Mouse (Mus musculus): Measurements from ENCODE around the gene Tradd. TPM values are rescaled to one million over a fixed set of nuclear protein-coding genes. Genes with fewer than 3 reads are reported as not detected.
"Not testable (repeated sequence)": the region's sequence is repeated elsewhere in the genome, so short reads cannot be mapped to it uniquely, and the experiment has no call there.

Gene Tradd
- polyA plus RNA-seq, 1 experiment from 2014 or later, result 16.7 TPM

DNA sequence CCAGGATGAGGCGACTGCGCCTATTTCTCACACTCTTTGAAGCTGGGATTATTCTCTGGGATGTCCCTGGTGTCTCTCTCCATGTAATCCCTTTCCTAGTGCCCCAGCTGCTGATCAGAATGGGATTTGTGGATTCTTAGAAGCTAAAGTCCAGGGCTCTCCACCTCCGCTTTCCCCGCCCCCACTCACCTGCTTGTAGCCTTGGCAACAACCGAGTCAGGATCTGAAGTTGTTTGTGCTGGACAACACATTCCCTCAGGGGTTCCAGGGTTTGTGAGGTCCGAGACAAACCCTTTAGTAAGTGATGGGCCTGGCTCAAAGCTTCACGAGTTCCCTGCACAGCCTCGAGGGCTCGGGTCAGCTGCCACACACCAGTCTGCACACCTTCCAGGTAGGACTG lies 30.4 kb upstream of the Tradd start:
- Histone ChIP-seq H3K27me3 (peaks cover 14% of the 10 kb centered on the region), H3K9me3 (replicated peaks) (no peaks in the 10 kb centered on the region), H3K4me2 (peak overlapping the region; percentile 95), H3K9ac (no peak overlapping the region), H3K4me1 (replicated peaks) (peaks cover 44% of the 10 kb centered on the region), H3K27ac (no peak overlapping the region), H3K36me3 (peaks cover 12% of the 10 kb centered on the region), H3K4me3 (replicated peaks) (peak overlapping the region; percentile 33; the same call in 1 of the 2 replicates)
- no peak for ATAC-seq (ENCODE audit: low read depth)
- DNase-seq, result no peak
- WGBS (ENCODE audit: insufficient replicate concordance), result 71% methylated on average over 9 of the region's 9 CpGs

DNA sequence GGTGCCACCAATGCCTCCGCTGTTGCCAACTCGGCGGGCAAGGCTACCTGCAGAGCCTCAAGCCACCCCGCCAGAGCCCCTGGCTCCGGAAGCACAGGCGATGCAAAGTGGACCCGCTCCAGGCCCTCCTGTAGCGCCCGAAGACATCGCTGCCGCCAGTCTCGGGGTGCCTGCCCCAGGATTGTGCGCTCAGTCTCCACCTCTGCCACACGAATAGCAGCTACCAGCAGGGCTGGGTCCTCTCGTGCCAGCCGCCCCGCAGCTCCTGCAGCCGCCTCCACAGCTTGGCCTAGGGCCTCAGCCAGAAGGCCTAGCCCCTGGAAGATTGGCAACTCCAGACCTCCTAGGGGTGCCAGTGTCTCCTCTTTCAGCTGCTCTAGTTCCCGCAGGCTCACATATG lies 29.0 kb upstream of the Tradd start:
- no peak for ATAC-seq (ENCODE audit: low read depth)
- no peak overlapping the region for H3K4me2 ChIP-seq
- peaks cover 20% of the 10 kb centered on the region for H3K27me3 ChIP-seq
- 78% methylated on average over 19 of the region's 19 CpGs for WGBS (ENCODE audit: insufficient replicate concordance)
- peaks cover under 1% of the 10 kb centered on the region for H3K36me3 ChIP-seq
- H3K27ac ChIP-seq, result no peak overlapping the region
- H3K4me3 ChIP-seq (replicated peaks), result no peak overlapping the region
- H3K4me1 ChIP-seq (replicated peaks), result peaks cover 46% of the 10 kb centered on the region
- H3K9me3 ChIP-seq (replicated peaks), result no peaks in the 10 kb centered on the region
- DNase-seq, result no peak
- no peak overlapping the region for H3K9ac ChIP-seq

DNA sequence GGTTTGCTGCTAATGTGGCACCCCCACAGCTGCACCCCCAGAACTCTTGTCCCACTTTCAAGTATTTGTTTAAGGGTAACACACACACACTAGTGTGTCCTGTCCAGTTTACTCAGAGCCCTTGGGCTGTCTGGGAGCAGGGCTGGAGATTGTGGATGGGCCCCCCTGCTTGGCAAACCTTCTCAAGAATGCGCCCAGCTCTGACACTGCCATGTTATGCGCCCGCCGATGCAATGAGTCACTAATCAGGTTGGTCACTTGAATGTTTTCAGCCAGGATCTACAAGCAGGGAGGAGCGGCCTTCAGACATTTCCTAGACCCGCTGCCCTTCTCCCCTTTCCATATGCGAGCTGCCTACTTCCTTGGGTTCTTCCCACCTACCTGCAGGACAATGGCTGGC lies 28.1 kb upstream of the Tradd start:
- no peak overlapping the region for H3K4me2 ChIP-seq
- H3K27me3 ChIP-seq, result peaks cover 23% of the 10 kb centered on the region
- peaks cover 47% of the 10 kb centered on the region for H3K4me1 ChIP-seq (replicated peaks)
- no peak overlapping the region for H3K9ac ChIP-seq
- no peaks in the 10 kb centered on the region for H3K9me3 ChIP-seq (replicated peaks)
- H3K36me3 ChIP-seq, result no peaks in the 10 kb centered on the region
- whole genome bisulfite sequencing (ENCODE audit: insufficient replicate concordance), result 74% methylated on average over 7 of the region's 7 CpGs
- H3K27ac ChIP-seq, result no peak overlapping the region
- DNase-seq (no peak), ATAC-seq (ENCODE audit: low read depth) (no peak)
- H3K4me3 ChIP-seq (replicated peaks), result no peak overlapping the region

DNA sequence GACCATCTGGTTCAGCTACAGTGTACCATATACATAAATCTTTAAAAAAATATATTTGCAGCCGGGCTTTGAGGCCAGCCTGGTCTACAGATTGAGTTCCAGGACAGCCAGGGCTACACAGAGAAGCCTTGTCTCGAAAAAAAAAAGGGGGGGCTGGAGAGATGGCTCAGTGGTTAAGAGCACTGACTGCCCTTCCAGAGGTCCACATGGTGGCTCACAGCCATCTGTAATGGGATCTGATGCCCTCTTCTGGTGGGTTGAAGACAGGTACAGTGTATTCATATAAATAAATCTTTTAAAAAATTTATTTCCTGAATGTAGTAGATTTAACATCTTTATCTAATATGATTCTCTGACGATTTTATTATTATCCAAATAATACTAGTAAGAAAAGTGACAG lies 27.4 kb upstream of the Tradd start:
- not testable (repeated sequence) for H3K27ac ChIP-seq; H3K36me3 ChIP-seq; ATAC-seq (ENCODE audit: low read depth); H3K9me3 ChIP-seq (replicated peaks); DNase-seq; H3K4me2 ChIP-seq; H3K4me3 ChIP-seq (replicated peaks); H3K9ac ChIP-seq
- 38% methylated on average over 3 of the region's 3 CpGs for WGBS (ENCODE audit: insufficient replicate concordance)
- Histone ChIP-seq H3K27me3 (peaks cover 23% of the 10 kb centered on the region), H3K4me1 (replicated peaks) (peaks cover 43% of the 10 kb centered on the region)

DNA sequence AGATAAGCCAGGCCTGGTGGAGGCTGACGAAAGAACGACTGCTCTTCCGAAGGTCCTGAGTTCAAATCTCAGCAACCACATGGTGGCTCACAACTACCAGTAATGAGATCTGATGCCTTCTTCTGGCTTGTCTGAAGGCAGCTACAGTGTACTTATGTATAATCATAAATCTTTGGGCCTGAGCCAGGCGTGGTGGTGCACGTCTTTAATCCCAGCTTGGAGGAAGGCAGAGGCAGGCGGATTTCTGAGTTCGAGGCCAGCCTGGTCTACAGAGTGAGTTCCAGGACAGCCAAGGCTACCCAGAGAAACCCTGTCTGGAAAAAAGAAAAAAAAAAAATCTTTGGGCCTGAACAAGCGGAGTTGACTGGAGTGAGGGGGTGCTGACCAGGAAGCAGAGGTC lies 27.0 kb upstream of the Tradd start:
- not testable (repeated sequence) for H3K4me2 ChIP-seq; H3K4me3 ChIP-seq (replicated peaks); ATAC-seq (ENCODE audit: low read depth); H3K27ac ChIP-seq; DNase-seq; H3K36me3 ChIP-seq; H3K9ac ChIP-seq; H3K9me3 ChIP-seq (replicated peaks)
- H3K27me3 ChIP-seq, result peaks cover 28% of the 10 kb centered on the region
- peaks cover 38% of the 10 kb centered on the region for H3K4me1 ChIP-seq (replicated peaks)
- WGBS (ENCODE audit: insufficient replicate concordance), result 73% methylated on average over 8 of the region's 8 CpGs

DNA sequence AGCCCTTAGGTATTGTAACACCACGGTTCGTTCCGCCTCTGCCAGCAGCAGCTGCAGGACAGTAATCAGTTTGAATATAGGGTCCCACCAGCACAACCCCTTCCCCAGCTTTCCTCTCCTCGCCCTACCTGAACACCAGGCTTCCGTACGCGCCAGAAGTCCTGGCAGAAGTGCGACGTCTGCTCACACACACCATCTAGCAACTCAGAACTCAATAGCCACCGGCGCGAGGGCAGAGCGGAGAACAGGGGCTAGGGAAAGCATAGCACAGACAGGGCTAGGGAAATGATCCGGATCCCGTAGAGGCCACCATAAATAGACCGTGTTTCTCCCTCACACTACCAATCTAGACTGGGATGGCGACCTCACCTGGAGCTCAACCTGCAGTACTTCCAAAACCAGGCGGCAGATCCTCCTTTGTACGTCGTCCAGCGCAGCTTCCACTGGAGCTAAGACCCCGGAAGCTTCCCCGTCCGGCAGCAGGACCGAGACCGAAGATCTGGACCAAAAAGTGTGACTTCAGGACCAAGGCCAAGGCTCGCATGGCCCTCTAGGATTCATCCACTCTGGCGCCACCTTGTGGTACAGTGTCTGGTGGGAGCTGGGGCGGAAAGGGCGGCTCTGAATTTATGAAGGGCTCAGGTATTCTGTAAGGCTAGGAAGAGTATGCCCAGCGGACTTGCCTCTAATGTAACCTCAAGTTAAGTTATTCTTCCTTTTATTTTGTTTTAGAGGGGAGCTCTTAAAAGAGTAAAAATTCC lies 26.3 kb upstream of the Tradd start:
- Histone ChIP-seq H3K4me3 (replicated peaks) (peak overlapping the region; percentile 61; the same call in 1 of the 2 replicates), H3K9ac (no peak overlapping the region), H3K4me1 (replicated peaks) (peaks cover 32% of the 10 kb centered on the region), H3K27ac (no peak overlapping the region), H3K9me3 (replicated peaks) (no peaks in the 10 kb centered on the region), H3K27me3 (peaks cover 32% of the 10 kb centered on the region), H3K36me3 (no peaks in the 10 kb centered on the region), H3K4me2 (peak overlapping the region; percentile 87)
- ATAC-seq (ENCODE audit: low read depth), result no peak
- WGBS (ENCODE audit: insufficient replicate concordance), result 17% methylated on average over 31 of the region's 31 CpGs
- DNase-seq, result peak; percentile 81

DNA sequence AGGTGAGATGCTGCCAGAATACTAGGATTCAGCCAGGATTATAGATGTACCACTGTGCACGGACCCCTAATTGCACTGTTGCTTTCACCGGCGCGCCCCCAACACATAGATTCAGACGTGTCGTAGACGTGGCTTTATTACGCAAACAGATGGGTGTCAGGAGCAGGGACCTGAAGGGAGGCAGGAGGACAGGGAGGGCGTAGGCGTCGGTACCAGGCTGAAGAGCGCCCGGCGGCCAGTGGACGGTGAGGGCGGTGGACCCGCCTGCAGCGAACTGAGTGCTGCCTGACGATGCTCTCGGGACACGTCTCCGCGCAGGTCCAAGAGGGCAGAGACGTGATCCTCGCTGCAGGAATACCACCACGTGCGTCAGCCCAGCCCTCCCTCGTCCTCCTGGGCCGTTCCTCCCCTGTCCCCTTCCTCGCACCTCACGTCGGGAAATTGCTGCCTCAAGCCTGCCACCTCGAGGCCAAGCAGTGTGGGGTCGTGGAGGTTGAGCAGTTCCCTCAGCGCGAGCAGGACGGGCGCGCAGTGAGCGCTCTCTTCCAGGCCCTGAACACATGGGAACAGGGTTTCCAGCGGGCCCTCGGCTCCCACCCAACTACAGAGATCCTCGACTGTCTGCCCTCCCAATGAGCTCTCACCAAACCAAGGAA lies 25.5 kb upstream of the Tradd start, which contains the start of gene 4931428F04Rik:
4931428F04Rik (minus strand) TSS at position 60 of the 656 bp plus-strand sequence.
- Histone ChIP-seq H3K4me3 (replicated peaks) (peak within 1 kb of the TSS; percentile 61), H3K4me2 (peak within 1 kb of the TSS; percentile 87), H3K36me3 (no peaks in the 10 kb centered on the region), H3K4me1 (replicated peaks) (peaks cover 29% of the 10 kb centered on the region), H3K27ac (peak within 1 kb of the TSS; percentile 59; the same call in 1 of the 2 replicates), H3K9me3 (replicated peaks) (no peaks in the 10 kb centered on the region), H3K27me3 (peaks cover 40% of the 10 kb centered on the region), H3K9ac (peak within 1 kb of the TSS; percentile 55)
- DNase-seq (no peak), ATAC-seq (ENCODE audit: low read depth) (peak; percentile 16)
- 4% methylated on average over 43 of the region's 43 CpGs for WGBS (ENCODE audit: insufficient replicate concordance)

DNA sequence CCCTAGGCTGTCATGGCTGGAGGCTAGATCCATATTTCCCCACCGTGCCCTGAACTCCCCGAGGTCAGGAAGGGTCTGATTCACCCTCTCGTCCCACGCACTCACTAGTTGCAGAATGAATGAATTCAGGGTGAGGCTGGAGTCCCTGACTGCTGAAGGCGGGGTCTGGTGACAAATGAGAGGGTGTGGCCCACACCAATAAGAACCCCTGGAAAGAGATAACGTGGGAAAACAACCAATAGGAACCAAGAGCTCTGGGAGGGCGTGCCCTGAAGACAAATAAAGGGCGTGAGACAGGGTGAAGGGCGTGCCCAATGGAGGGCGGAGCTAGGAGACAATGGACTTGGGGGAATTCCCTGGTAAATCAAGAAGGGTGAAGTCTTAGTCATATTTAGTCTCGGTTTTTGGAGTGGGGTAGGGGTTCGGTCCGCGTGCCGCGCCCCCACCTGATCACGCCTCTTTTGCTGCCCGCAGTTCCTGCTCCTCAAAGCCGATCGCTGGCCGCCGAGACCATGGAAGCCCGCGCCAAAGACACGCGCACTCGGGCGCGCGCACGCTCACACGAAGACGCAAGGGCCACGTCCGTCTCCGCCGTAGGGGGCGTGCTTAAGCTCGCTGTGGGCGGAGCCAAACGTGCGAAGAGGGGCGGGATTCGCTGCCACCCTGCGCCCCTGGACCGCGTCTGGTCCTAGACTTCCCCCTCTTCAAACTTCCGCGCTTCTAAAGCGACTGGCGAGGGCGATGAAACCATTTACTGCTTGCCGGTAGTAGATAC lies 24.7 kb upstream of the Tradd start:
- 1% methylated on average over 53 of the region's 53 CpGs for WGBS (ENCODE audit: insufficient replicate concordance)
- Histone ChIP-seq H3K4me1 (replicated peaks) (peaks cover 29% of the 10 kb centered on the region), H3K36me3 (no peaks in the 10 kb centered on the region), H3K27ac (peak overlapping the region; percentile 59; the same call in 1 of the 2 replicates), H3K9me3 (replicated peaks) (no peaks in the 10 kb centered on the region), H3K9ac (peak overlapping the region; percentile 55), H3K27me3 (peaks cover 46% of the 10 kb centered on the region), H3K4me3 (replicated peaks) (peak overlapping the region; percentile 61), H3K4me2 (peak overlapping the region; percentile 87)
- peak; percentile 82 for DNase-seq
- ATAC-seq (ENCODE audit: low read depth), result peak; percentile 82

DNA sequence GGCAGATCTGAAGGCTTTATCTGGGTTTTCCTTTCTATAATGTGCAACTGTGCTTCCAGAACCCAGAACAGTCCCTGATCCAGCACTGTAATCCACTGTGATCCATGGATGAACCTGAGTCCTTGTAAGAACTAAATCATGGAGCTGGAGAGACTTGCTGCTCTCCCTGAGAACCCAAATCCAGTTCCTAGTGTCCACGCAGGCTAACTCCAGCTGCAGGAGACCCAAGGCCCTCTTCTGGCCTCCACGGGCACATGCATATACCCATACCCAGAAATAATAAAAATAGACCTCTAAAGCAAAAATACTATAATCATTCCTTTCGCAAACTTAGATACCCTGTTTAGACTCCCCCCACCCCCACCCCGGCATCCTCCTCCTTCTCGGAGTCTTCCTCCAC lies 23.8 kb upstream of the Tradd start:
- Histone ChIP-seq H3K4me3 (replicated peaks) (no peak overlapping the region), H3K4me2 (no peak overlapping the region), H3K27ac (no peak overlapping the region), H3K27me3 (peaks cover 50% of the 10 kb centered on the region), H3K4me1 (replicated peaks) (peaks cover 34% of the 10 kb centered on the region), H3K36me3 (no peaks in the 10 kb centered on the region), H3K9ac (no peak overlapping the region), H3K9me3 (replicated peaks) (no peaks in the 10 kb centered on the region)
- DNase-seq (no peak), ATAC-seq (ENCODE audit: low read depth) (no peak)
- WGBS (ENCODE audit: insufficient replicate concordance), result 86% methylated on average over 5 of the region's 5 CpGs

DNA sequence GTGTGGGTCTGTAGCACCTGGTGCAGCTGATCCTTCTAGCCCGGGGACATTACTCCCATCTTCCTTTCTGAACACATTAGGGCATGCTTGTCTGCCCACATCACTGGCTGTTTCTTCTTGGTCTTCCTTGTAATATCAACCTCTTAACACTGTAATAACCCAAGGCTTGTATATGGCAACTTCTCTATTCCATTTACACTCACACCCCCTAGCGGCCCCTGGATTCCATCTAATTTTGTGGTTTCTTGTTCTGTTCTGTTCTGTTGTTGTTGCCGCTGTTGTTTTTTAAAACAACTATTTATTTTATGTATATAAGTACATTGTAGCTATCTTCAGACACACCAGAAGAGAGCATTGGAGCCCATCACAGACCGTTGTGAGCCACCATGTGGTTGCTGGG lies 22.5 kb upstream of the Tradd start:
- WGBS (ENCODE audit: insufficient replicate concordance), result 67% methylated on average over 4 of the region's 4 CpGs
- peaks cover 61% of the 10 kb centered on the region for H3K27me3 ChIP-seq
- no peak for ATAC-seq (ENCODE audit: low read depth)

DNA sequence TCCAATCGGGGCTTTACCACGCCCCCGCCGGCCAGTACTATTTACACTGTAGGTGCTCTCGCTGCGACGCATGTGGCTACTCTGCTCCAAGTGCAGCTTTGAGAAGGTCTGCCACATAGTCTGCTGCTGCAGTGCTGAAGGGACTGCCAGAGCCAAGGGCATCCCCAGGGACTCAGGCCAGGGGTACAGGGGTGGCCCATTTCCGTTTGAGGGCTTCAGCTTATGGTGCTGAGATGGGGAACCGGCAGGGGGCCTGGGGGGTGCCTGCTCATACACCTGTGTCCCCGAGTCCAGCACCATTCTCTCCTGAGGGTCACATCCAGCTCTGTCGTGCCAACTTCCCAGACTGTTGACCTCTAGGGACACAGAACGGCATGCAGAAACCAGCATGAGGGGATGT lies 21.1 kb upstream of the Tradd start:
- Histone ChIP-seq H3K27me3 (peaks cover 69% of the 10 kb centered on the region), H3K9me3 (replicated peaks) (no peaks in the 10 kb centered on the region), H3K4me2 (no peak overlapping the region), H3K36me3 (0 out of 2 replicates have a peak, but pooled peaks cover 4% of the 10 kb centered on the region), H3K4me3 (replicated peaks) (no peak overlapping the region), H3K27ac (no peak overlapping the region), H3K9ac (no peak overlapping the region), H3K4me1 (replicated peaks) (peaks cover 41% of the 10 kb centered on the region)
- no peak for ATAC-seq (ENCODE audit: low read depth)
- 53% methylated on average over 12 of the region's 12 CpGs for WGBS (ENCODE audit: insufficient replicate concordance)
- no peak for DNase-seq

More for the DNA sequence above, 22.5 kb upstream of the Tradd start:
- H3K36me3 ChIP-seq, result no peaks in the 10 kb centered on the region
- H3K9me3 ChIP-seq (replicated peaks), result no peaks in the 10 kb centered on the region
- no peak for DNase-seq
- no peak overlapping the region for H3K4me2 ChIP-seq
- no peak overlapping the region for H3K4me3 ChIP-seq (replicated peaks)
- H3K4me1 ChIP-seq (replicated peaks), result peaks cover 45% of the 10 kb centered on the region
- no peak overlapping the region for H3K9ac ChIP-seq
- no peak overlapping the region for H3K27ac ChIP-seq
